Mouse (Mus musculus) heart, embryonic 14.5 days (tissue): ENCODE data around the gene Rbm18. TPM values are rescaled to one million over a fixed set of nuclear protein-coding genes. Genes with fewer than 3 reads are reported as not detected.

Source experiments
- polyA plus RNA-seq: library from polyadenylated mRNA; unstranded; fragments of >200 nt; fragmentation: Nextera tagmentation; extraction: Ambion mirVana; gene quantifications from 2 replicates; pipeline ENCODE4 v1.2.1, GENCODE M21; 2014

Gene Rbm18
- polyA plus RNA-seq, 1 experiment from 2014 or later = 66.3 TPM

Other genes starting within 250 kb of the Rbm18 start
- gene Ttll11, start 156.9 kb downstream of the Rbm18 start, polyA plus RNA-seq = 0.53 and 1.00 TPM in 2 replicates
- 464 and 494 TPM in 2 replicates for gene Ndufa8, start 87.4 kb downstream of the Rbm18 start, polyA plus RNA-seq
- gene Morn5, start 87.3 kb downstream of the Rbm18 start, polyA plus RNA-seq = not detected in 2 replicates
- 1.5 and 1.6 TPM in 2 replicates for gene Lhx6, start 31.4 kb downstream of the Rbm18 start, polyA plus RNA-seq
- gene Mrrf, start 384 bp downstream of the Rbm18 start, polyA plus RNA-seq = 42.7 and 45.1 TPM in 2 replicates
- 26.7 and 31.0 TPM in 2 replicates for gene Ptgs1, start 93.7 kb upstream of the Rbm18 start, polyA plus RNA-seq
- gene Olfr338, start 236.7 kb upstream of the Rbm18 start, polyA plus RNA-seq = not detected in 2 replicates